Mouse (Mus musculus) hindbrain, embryonic 14.5 days (tissue): ENCODE results near the gene 1700067P10Rik. TPM values are rescaled to one million over a fixed set of nuclear protein-coding genes. Genes with fewer than 3 reads are reported as not detected.

Experiments used
- ATAC-seq: fragments of 200-750 bp; cut with Nextera tagmentation; 2 replicates; pipeline ENCODE4 v1.8.0; 2017; ENCODE audit warnings: moderate number of reproducible peaks, mild to moderate bottlenecking, moderate TSS enrichment, moderate library complexity; ENCODE audit not compliant: low FRiP score
- DNase-seq: peaks from one replicate; pipeline ENCODE4 v3.0.0-alpha.2; 2015; ENCODE audit warnings: low spot score
- H3K27ac ChIP-seq: fragments of 300-500 bp; sonication (generic); 2 replicates; pipeline ENCODE4 v1.5.1; 2014; ENCODE audit warnings: mild to moderate bottlenecking, moderate library complexity
- H3K27me3 ChIP-seq: fragments of 300-500 bp; sonication (generic); 2 replicates; pipeline ENCODE4 v1.6.1; 2014; ENCODE audit warnings: mild to moderate bottlenecking, low read length, mixed read lengths; ENCODE audit not compliant: control insufficient read depth, insufficient read depth
- H3K36me3 ChIP-seq: fragments of 300-500 bp; sonication (generic); replicated peaks from 2 replicates; pipeline ENCODE4 v1.6.1; 2014; ENCODE audit not compliant: control insufficient read depth, insufficient read depth
- H3K4me1 ChIP-seq: fragments of 300-500 bp; sonication (generic); replicated peaks from 2 replicates; pipeline ENCODE4 v1.6.1; 2014; ENCODE audit warnings: antibody characterized with exemption, low read length, mixed read lengths; ENCODE audit not compliant: control insufficient read depth, insufficient read depth
- H3K4me2 ChIP-seq: fragments of 300-500 bp; sonication (generic); replicated peaks from 2 replicates; pipeline ENCODE4 v1.6.1; 2014; ENCODE audit warnings: mild to moderate bottlenecking, moderate library complexity
- H3K4me3 ChIP-seq: fragments of 300-500 bp; sonication (generic); replicated peaks from 2 replicates; pipeline ENCODE4 v1.5.1; 2014; ENCODE audit warnings: mild to moderate bottlenecking, low read length
- H3K9ac ChIP-seq: fragments of 300-500 bp; sonication (generic); 2 replicates; pipeline ENCODE4 v1.6.1; 2014
- H3K9me3 ChIP-seq: fragments of 300-500 bp; sonication (generic); 2 replicates; pipeline ENCODE4 v1.6.1; 2016; ENCODE audit warnings: low read length; ENCODE audit not compliant: control insufficient read depth
- WGBS: fragments of 180-500 bp; shearing (Covaris S2); extraction: QIAGEN DNeasy Blood & Tissue Kit; methylation state at CpG from one replicate; pipeline ENCODE4 v1.1.7; 2014; 5-methylcytosine and 5-hydroxymethylcytosine counted together
- polyA plus RNA-seq: library from polyadenylated mRNA; unstranded; fragments of >200 nt; fragmentation: Nextera tagmentation; extraction: Ambion mirVana; gene quantifications from 2 replicates; pipeline ENCODE4 v1.2.1, GENCODE M21; 2014

1700067P10Rik gene
- polyA plus RNA-seq, 1 experiment from 2014 or later, result not detected

GRCm38 (mm10) chr17:48094820-48095680, 5.9 kb downstream of the 1700067P10Rik start:
- Histone ChIP-seq H3K9ac (no peak overlapping the region), H3K4me3 (no peak overlapping the region), H3K36me3 (no peaks in the 10 kb centered on the region), H3K4me2 (no peak overlapping the region), H3K27ac (no peak overlapping the region), H3K27me3 (peaks cover 66% of the 10 kb centered on the region), H3K4me1 (peaks cover 21% of the 10 kb centered on the region), H3K9me3 (no peaks in the 10 kb centered on the region)
- WGBS, result 3% methylated on average over 19 of the region's 20 CpGs
- ATAC-seq (no peak), DNase-seq (no peak)

- H3K4me2 ChIP-seq, result peak overlapping the region; percentile 27
- H3K9ac ChIP-seq, result no peak overlapping the region
- H3K27ac ChIP-seq, result no peak overlapping the region
- H3K4me3 ChIP-seq, result no peak overlapping the region
- H3K36me3 ChIP-seq, result no peaks in the 10 kb centered on the region
- no peak for ATAC-seq
- no peaks in the 10 kb centered on the region for H3K9me3 ChIP-seq
- WGBS, result under 1% methylated on average over 26 of the region's 26 CpGs
- no peak for DNase-seq
- peaks cover 16% of the 10 kb centered on the region for H3K4me1 ChIP-seq
- peaks cover 72% of the 10 kb centered on the region for H3K27me3 ChIP-seq
These were observed 6.6 kb downstream of the 1700067P10Rik start for GRCm38 (mm10) chr17:48095718-48096121.

GRCm38 (mm10) chr17:48096321-48096720, 7.2 kb downstream of the 1700067P10Rik start:
- H3K27ac ChIP-seq, result no peak overlapping the region
- H3K9ac ChIP-seq, result no peak overlapping the region
- H3K36me3 ChIP-seq, result no peaks in the 10 kb centered on the region
- H3K4me2 ChIP-seq, result no peak overlapping the region
- DNase-seq (no peak), ATAC-seq (no peak)
- peak overlapping the region; percentile 19; the same call in 1 of the 2 replicates for H3K4me3 ChIP-seq
- H3K9me3 ChIP-seq, result no peaks in the 10 kb centered on the region
- H3K4me1 ChIP-seq, result peaks cover 16% of the 10 kb centered on the region
- peaks cover 72% of the 10 kb centered on the region for H3K27me3 ChIP-seq
- WGBS, result 5% methylated on average over 17 of the region's 17 CpGs

- ATAC-seq (no peak), DNase-seq (peak; percentile 64)
- Histone ChIP-seq H3K4me3 (peak overlapping the region; percentile 19), H3K27me3 (peaks cover 72% of the 10 kb centered on the region), H3K4me2 (peak overlapping the region; percentile 48), H3K27ac (no peak overlapping the region), H3K9ac (no peak overlapping the region), H3K9me3 (no peaks in the 10 kb centered on the region), H3K36me3 (no peaks in the 10 kb centered on the region), H3K4me1 (peaks cover 16% of the 10 kb centered on the region)
- WGBS, result under 1% methylated on average over 40 of the region's 41 CpGs
These were observed 8.1 kb downstream of the 1700067P10Rik start for GRCm38 (mm10) chr17:48097011-48097742.

GRCm38 (mm10) chr17:48097743-48098527, 8.8 kb downstream of the 1700067P10Rik start:
- H3K27ac ChIP-seq, result no peak overlapping the region
- peak overlapping the region; percentile 48 for H3K4me2 ChIP-seq
- peaks cover 72% of the 10 kb centered on the region for H3K27me3 ChIP-seq
- H3K9ac ChIP-seq, result 0 out of 2 replicates have a peak overlapping the region, but pooled peaks have one; percentile 1
- H3K4me3 ChIP-seq, result peak overlapping the region; percentile 19
- under 1% methylated on average over 38 of the region's 43 CpGs for WGBS
- peaks cover 16% of the 10 kb centered on the region for H3K4me1 ChIP-seq
- DNase-seq, result no peak
- no peaks in the 10 kb centered on the region for H3K36me3 ChIP-seq
- no peaks in the 10 kb centered on the region for H3K9me3 ChIP-seq
- no peak for ATAC-seq

GRCm38 (mm10) chr17:48098528-48098890, 9.4 kb downstream of the 1700067P10Rik start:
- Histone ChIP-seq H3K27ac (no peak overlapping the region), H3K27me3 (peaks cover 69% of the 10 kb centered on the region), H3K9ac (no peak overlapping the region), H3K4me3 (no peak overlapping the region; the same call in 1 of the 2 replicates), H3K9me3 (no peaks in the 10 kb centered on the region), H3K4me1 (peaks cover 16% of the 10 kb centered on the region), H3K4me2 (peak overlapping the region; percentile 27), H3K36me3 (no peaks in the 10 kb centered on the region)
- no peak for ATAC-seq
- no peak for DNase-seq
- WGBS, result 2% methylated on average over 19 of the region's 19 CpGs

GRCm38 (mm10) chr17:48099312-48099711, 10.2 kb downstream of the 1700067P10Rik start:
- H3K9ac ChIP-seq, result no peak overlapping the region
- H3K36me3 ChIP-seq, result no peaks in the 10 kb centered on the region
- no peak for DNase-seq
- H3K4me3 ChIP-seq, result no peak overlapping the region
- no peak overlapping the region; the same call in 1 of the 2 replicates for H3K4me2 ChIP-seq
- H3K27me3 ChIP-seq, result peaks cover 61% of the 10 kb centered on the region
- no peaks in the 10 kb centered on the region for H3K9me3 ChIP-seq
- no peak overlapping the region for H3K27ac ChIP-seq
- ATAC-seq, result no peak
- peaks cover 16% of the 10 kb centered on the region for H3K4me1 ChIP-seq
- 9% methylated on average over 11 of the region's 11 CpGs for WGBS

GRCm38 (mm10) chr17:48100441-48101417, 11.6 kb downstream of the 1700067P10Rik start:
- H3K4me2 ChIP-seq, result peak overlapping the region; percentile 40

More at GRCm38 (mm10) chr17:48100441-48101417, 11.6 kb downstream of the 1700067P10Rik start:
- peaks cover 16% of the 10 kb centered on the region for H3K4me1 ChIP-seq
- WGBS, result 14% methylated on average over 20 of the region's 21 CpGs
- ATAC-seq (peak; percentile 77), DNase-seq (peak; percentile 94)
- no peak overlapping the region for H3K9ac ChIP-seq
- H3K9me3 ChIP-seq, result no peaks in the 10 kb centered on the region
- 0 out of 2 replicates have a peak overlapping the region, but pooled peaks have one; percentile 11 for H3K4me3 ChIP-seq
- H3K27ac ChIP-seq, result no peak overlapping the region
- H3K36me3 ChIP-seq, result no peaks in the 10 kb centered on the region
- peaks cover 47% of the 10 kb centered on the region for H3K27me3 ChIP-seq
